ENCODE assay signal across 34 mouse cellular contexts in the genomic region with DNA sequence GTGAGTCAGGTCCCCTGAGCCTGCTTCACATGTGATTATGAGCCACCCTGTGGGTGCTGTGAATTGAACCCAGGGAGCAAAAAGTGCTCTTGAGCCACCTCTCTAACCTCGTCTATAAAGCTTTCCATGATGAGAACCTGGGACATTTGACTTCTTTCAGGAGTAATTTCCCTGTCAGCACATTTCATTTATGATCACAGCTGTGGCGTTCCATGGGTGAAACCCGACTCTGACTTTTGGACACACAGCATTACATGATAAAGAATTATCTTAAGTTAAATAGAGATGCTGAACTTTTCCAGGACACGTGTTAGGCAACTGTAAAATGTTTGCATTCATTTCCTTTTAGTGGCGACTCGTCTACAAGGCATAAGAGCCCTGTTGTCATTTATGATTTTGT.
"Had no signal": no experiment of that assay in that cellular context is flagged by ENCODE, and none has a peak within 500 bp of the region (broad histone marks: within the 10 kb centered on the region; RNA-seq: fewer than 3 reads in every experiment).

No protein-coding gene starts in this region.

- H3K4me2 ChIP-seq: heart, embryonic 11.5 days; heart, embryonic 12.5 days; heart, embryonic 13.5 days; heart, embryonic 15.5 days; hindbrain, embryonic 12.5 days; hindbrain, embryonic 13.5 days; hindbrain, embryonic 14.5 days; hindbrain, embryonic 15.5 days; intestine, embryonic 15.5 days; kidney, embryonic 15.5 days had no signal

- H3K9me3 ChIP-seq: heart, embryonic 10.5 days; heart, embryonic 12.5 days; heart, embryonic 13.5 days; heart, embryonic 15.5 days; hindbrain, embryonic 10.5 days; hindbrain, embryonic 12.5 days; hindbrain, embryonic 13.5 days; hindbrain, embryonic 15.5 days; intestine, embryonic 15.5 days; kidney, embryonic 15.5 days had no signal

- H3K27ac ChIP-seq: heart, embryonic 10.5 days; heart, embryonic 13.5 days; heart, embryonic 15.5 days; hindbrain, embryonic 10.5 days; hindbrain, embryonic 12.5 days; hindbrain, embryonic 13.5 days; hindbrain, embryonic 14.5 days; hindbrain, embryonic 15.5 days; hindbrain, postnatal 0 days; intestine, embryonic 15.5 days; kidney, embryonic 15.5 days; kidney, postnatal 0 days; layer of hippocampus, adult 2 months; left cerebral cortex, adult 2 months had no signal

- H3K27me3 ChIP-seq: heart, embryonic 12.5 days; heart, embryonic 13.5 days; heart, embryonic 15.5 days; hindbrain, embryonic 12.5 days; hindbrain, embryonic 13.5 days; hindbrain, embryonic 15.5 days; intestine, embryonic 15.5 days; kidney, embryonic 15.5 days had no signal

- H3K4me3 ChIP-seq: heart, embryonic 10.5 days; heart, embryonic 12.5 days; heart, embryonic 13.5 days; heart, embryonic 15.5 days; hindbrain, embryonic 10.5 days; hindbrain, embryonic 12.5 days; hindbrain, embryonic 13.5 days; hindbrain, embryonic 15.5 days; intestine, embryonic 15.5 days; kidney, embryonic 15.5 days; layer of hippocampus, adult 2 months; left cerebral cortex, adult 2 months had no signal

- H3K4me1 ChIP-seq: heart, embryonic 10.5 days; heart, embryonic 12.5 days; heart, embryonic 13.5 days; heart, embryonic 15.5 days; hindbrain, embryonic 10.5 days; hindbrain, embryonic 12.5 days; hindbrain, embryonic 13.5 days; hindbrain, embryonic 15.5 days; intestine, embryonic 15.5 days; kidney, embryonic 15.5 days had no signal

- DNase-seq: heart, postnatal 10 days; heart, postnatal 14 days; heart, postnatal 36 days; heart, postnatal 4 days; kidney, adult 11 months; kidney, adult 18-20 months; kidney, adult 2 months; kidney, adult 8-10 months; kidney, adult 9 months; kidney, postnatal 10 days; kidney, postnatal 14 days; kidney, postnatal 25 days; kidney, postnatal 36 days; kidney, postnatal 4 days; layer of hippocampus, adult 9-11 months; layer of hippocampus, postnatal 36 days had no signal

- H3K36me3 ChIP-seq: heart, embryonic 10.5 days; heart, embryonic 12.5 days; heart, embryonic 13.5 days; heart, embryonic 15.5 days; hindbrain, embryonic 10.5 days; hindbrain, embryonic 12.5 days; hindbrain, embryonic 13.5 days; hindbrain, embryonic 15.5 days; intestine, embryonic 15.5 days; kidney, embryonic 15.5 days had no signal

- H3K9ac ChIP-seq: heart, embryonic 12.5 days; heart, embryonic 13.5 days; heart, embryonic 15.5 days; hindbrain, embryonic 12.5 days; hindbrain, embryonic 13.5 days; hindbrain, embryonic 14.5 days; hindbrain, embryonic 15.5 days; intestine, embryonic 15.5 days; kidney, embryonic 15.5 days had no signal

- ATAC-seq: hindbrain, embryonic 16.5 days; hindbrain, postnatal 0 days; inflammation-experienced regulatory T-cells, adult 6 months; intestine, embryonic 15.5 days had no signal
